Mouse (Mus musculus): ENCODE measurements around the gene Pafah1b1. TPM values are rescaled to one million over a fixed set of nuclear protein-coding genes. Genes with fewer than 3 reads are reported as not detected.
A peak's percentile ranks its signal among the peaks of the same experiment; 100 is the strongest.

Gene Pafah1b1
- total and polyA plus RNA-seq, 2 experiments from 2014 or later = 64.1 to 248 TPM

DNA sequence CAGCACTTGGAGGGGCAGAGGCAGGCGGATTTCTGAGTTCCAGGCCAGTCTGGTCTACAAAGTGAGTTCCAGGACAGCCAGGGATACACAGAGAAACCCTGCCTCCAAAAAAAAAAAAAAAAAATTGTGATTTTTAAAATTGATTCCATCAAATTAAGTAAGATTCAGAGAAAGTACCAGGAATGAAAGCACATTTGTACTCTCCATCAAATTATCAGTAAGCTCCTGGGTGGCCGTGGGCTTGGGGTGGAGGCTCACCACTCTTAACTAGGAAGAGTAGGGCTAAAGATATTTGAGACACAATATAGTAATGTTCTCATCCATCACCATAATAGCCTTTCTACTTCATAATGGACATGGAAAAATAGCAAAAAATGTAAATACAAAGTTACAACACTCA, 3.3 kb downstream of the Pafah1b1 start:
- H3K27me3 ChIP-seq (ENCODE audit: insufficient read depth, low read length) = no peaks in the 10 kb centered on the region
- no peak for TF ChIP-seq CTCF (IDR thresholded peaks at IDR 0.05; ENCODE audit: low read depth)
- H3K36me3 ChIP-seq (ENCODE audit: insufficient read depth) = no peaks in the 10 kb centered on the region
- H3K27ac ChIP-seq (ENCODE audit: low read depth, low read length) = no peak overlapping the region
- DNase-seq (no peak), ATAC-seq (no peak)
- 56% methylated on average over 2 of the region's 2 CpGs for WGBS
- peaks cover 8% of the 10 kb centered on the region for H3K4me1 ChIP-seq (ENCODE audit: insufficient read depth)
- H3K9ac ChIP-seq = no peak overlapping the region
- no peaks in the 10 kb centered on the region for H3K9me3 ChIP-seq (ENCODE audit: low read length)
- peak overlapping the region; percentile 37 for H3K4me2 ChIP-seq (ENCODE audit: low read depth)
- no peak overlapping the region for H3K4me3 ChIP-seq (ENCODE audit: low read depth, low read length)

DNA sequence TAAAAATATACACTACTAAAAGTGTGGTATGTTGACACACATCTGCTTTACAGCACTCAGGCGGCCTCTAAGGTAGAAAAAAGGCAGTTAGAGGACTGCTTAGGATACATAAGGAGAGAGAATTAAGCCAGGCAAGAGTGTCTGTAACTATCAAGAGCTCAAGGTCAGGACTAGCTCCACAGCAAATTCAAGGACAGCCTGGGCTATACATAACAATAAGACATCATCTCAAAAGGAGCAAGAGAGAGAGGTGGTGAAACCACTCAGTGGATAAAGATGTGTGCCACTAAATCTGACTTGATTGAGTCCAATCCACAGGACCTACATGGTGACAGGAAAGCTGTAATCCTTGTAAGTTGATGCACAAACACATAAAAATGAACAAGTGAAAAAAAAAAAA, 3.8 kb downstream of the Pafah1b1 start:
- no peaks in the 10 kb centered on the region for H3K36me3 ChIP-seq (ENCODE audit: insufficient read depth)
- 74% methylated on average over 1 of the region's 1 CpGs for WGBS

DNA sequence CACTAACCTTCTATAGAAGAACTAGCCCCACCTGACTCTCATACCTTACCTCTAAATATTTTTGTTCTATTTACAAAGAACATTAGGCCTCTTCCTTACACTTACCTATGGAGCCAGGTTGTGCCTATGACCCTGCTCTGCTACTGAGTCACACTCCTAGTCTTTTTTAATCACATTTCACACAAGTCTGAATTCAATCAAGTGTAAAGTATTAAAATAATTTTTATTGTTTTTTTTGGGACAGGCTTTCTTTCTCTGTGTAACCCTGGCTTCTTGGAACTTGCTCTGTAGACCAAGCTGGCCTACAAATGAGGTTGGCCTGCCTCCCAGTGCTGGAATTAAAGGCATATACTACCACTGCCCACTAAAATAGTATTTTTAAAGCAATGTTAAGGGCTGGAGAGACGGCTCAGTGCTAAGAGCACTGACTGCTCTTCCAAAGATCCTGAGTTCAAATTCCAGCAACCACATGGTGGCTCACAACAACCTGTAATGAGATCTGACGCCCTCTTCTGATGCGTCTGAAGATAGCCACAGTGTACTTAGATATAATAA, 8.4 kb downstream of the Pafah1b1 start:
- Histone ChIP-seq H3K9me3 (ENCODE audit: low read length) (no peaks in the 10 kb centered on the region), H3K9ac (no peak overlapping the region), H3K27me3 (ENCODE audit: insufficient read depth, low read length) (no peaks in the 10 kb centered on the region), H3K36me3 (ENCODE audit: insufficient read depth) (no peaks in the 10 kb centered on the region), H3K4me3 (ENCODE audit: low read depth, low read length) (no peak overlapping the region), H3K27ac (ENCODE audit: low read depth, low read length) (no peak overlapping the region), H3K4me1 (ENCODE audit: insufficient read depth) (peaks cover 4% of the 10 kb centered on the region; the same call in 1 of the 2 replicates), H3K4me2 (ENCODE audit: low read depth) (no peak overlapping the region)
- WGBS = 72% methylated on average over 3 of the region's 3 CpGs
- no peak for TF ChIP-seq CTCF (IDR thresholded peaks at IDR 0.05; ENCODE audit: low read depth)
- no peak for ATAC-seq
- no peak for DNase-seq

More for the DNA sequence above, 3.8 kb downstream of the Pafah1b1 start:
- Histone ChIP-seq H3K27me3 (ENCODE audit: insufficient read depth, low read length) (no peaks in the 10 kb centered on the region), H3K9me3 (ENCODE audit: low read length) (no peaks in the 10 kb centered on the region), H3K4me2 (ENCODE audit: low read depth) (peak overlapping the region; percentile 37), H3K27ac (ENCODE audit: low read depth, low read length) (no peak overlapping the region), H3K4me1 (ENCODE audit: insufficient read depth) (peaks cover 8% of the 10 kb centered on the region), H3K4me3 (ENCODE audit: low read depth, low read length) (no peak overlapping the region), H3K9ac (no peak overlapping the region)
- no peak for ATAC-seq
- no peak for TF ChIP-seq CTCF (IDR thresholded peaks at IDR 0.05; ENCODE audit: low read depth)
- no peak for DNase-seq

DNA sequence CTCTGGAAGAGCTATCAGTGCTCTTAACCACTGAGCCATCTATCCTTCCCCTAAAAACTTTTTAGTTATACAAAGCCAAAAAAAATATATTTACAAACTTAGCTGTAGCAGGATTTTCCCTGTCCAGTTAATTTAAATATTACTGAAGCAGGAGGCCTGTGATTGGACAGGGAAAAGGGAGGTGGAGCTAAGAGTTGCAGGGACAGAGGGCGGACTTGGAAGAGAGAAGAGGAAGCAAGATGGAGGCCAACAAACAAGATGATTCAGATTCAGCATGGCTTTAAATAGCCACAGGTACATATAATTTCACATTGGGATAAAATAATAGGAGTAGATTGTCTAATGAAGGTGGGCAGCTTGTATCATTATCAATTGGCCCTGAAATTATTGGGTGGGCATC, 13.8 kb downstream of the Pafah1b1 start:
- TF ChIP-seq CTCF (IDR thresholded peaks at IDR 0.05; ENCODE audit: low read depth) = no peak
- ATAC-seq (no peak), DNase-seq (no peak)
- no peaks in the 10 kb centered on the region; the same call in 1 of the 2 replicates for H3K4me1 ChIP-seq (ENCODE audit: insufficient read depth)
- H3K9me3 ChIP-seq (ENCODE audit: low read length) = no peaks in the 10 kb centered on the region
- H3K4me2 ChIP-seq (ENCODE audit: low read depth) = no peak overlapping the region
- no peaks in the 10 kb centered on the region for H3K27me3 ChIP-seq (ENCODE audit: insufficient read depth, low read length)
- 93% methylated on average over 1 of the region's 1 CpGs for WGBS
- no peak overlapping the region for H3K9ac ChIP-seq
- no peak overlapping the region for H3K4me3 ChIP-seq (ENCODE audit: low read depth, low read length)
- H3K36me3 ChIP-seq (ENCODE audit: insufficient read depth) = no peaks in the 10 kb centered on the region
- H3K27ac ChIP-seq (ENCODE audit: low read depth, low read length) = no peak overlapping the region

DNA sequence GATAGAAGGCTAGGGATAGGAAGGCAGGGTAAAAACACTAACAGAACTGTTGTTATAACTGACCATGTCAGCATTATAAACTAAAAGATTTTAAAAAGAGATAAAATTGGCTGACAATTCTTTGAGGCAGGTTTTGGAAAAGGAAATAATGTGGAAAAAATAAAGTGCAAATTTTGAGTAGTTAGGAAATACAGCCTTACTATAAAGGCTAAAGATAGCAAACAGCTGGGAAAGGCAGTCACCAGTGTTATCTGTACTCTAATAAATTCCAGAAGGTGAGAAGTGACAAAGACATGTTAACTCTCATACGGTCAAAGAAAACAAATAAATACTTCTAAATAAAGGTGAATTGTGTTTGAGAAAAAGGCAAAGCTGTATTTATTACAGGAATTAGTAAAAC, 15.7 kb downstream of the Pafah1b1 start:
- no peaks in the 10 kb centered on the region for H3K27me3 ChIP-seq (ENCODE audit: insufficient read depth, low read length)
- H3K9ac ChIP-seq = no peak overlapping the region
- no peaks in the 10 kb centered on the region for H3K9me3 ChIP-seq (ENCODE audit: low read length)
- no peak overlapping the region for H3K4me3 ChIP-seq (ENCODE audit: low read depth, low read length)
- no peak overlapping the region for H3K4me2 ChIP-seq (ENCODE audit: low read depth)
- no peaks in the 10 kb centered on the region; the same call in 1 of the 2 replicates for H3K4me1 ChIP-seq (ENCODE audit: insufficient read depth)
- H3K27ac ChIP-seq (ENCODE audit: low read depth, low read length) = no peak overlapping the region
- H3K36me3 ChIP-seq (ENCODE audit: insufficient read depth) = no peaks in the 10 kb centered on the region
- no peak for TF ChIP-seq CTCF (IDR thresholded peaks at IDR 0.05; ENCODE audit: low read depth)
- WGBS = 89% methylated on average over 1 of the region's 1 CpGs
- DNase-seq (no peak), ATAC-seq (no peak)

DNA sequence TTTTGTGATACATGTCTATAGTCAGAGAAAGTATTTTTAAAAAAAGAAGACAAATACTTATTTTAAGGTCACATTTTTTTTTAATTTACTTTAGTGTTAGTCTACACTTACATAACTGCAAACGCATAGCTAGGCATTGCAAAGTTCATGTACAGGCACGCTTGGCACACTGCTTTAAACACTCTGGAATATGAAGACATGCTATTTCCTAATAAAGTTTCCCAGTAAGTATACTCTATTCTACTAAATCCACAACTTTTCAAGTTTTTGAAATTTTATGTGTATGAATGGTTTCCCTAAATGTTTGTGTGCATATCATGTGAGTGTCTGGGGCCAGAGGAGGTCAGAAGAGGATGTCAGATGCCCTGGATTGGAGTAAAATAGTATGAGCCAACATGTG, 20.4 kb downstream of the Pafah1b1 start:
- Histone ChIP-seq H3K4me1 (ENCODE audit: insufficient read depth) (no peaks in the 10 kb centered on the region; the same call in 1 of the 2 replicates), H3K27ac (ENCODE audit: low read depth, low read length) (no peak overlapping the region), H3K27me3 (ENCODE audit: insufficient read depth, low read length) (no peaks in the 10 kb centered on the region), H3K4me3 (ENCODE audit: low read depth, low read length) (no peak overlapping the region), H3K4me2 (ENCODE audit: low read depth) (no peak overlapping the region), H3K9ac (no peak overlapping the region), H3K9me3 (ENCODE audit: low read length) (no peaks in the 10 kb centered on the region), H3K36me3 (ENCODE audit: insufficient read depth) (0 out of 2 replicates have a peak, but pooled peaks cover under 1% of the 10 kb centered on the region)
- no peak for TF ChIP-seq CTCF (IDR thresholded peaks at IDR 0.05; ENCODE audit: low read depth)
- DNase-seq (no peak), ATAC-seq (no peak)
- WGBS = 92% methylated on average over 2 of the region's 2 CpGs

DNA sequence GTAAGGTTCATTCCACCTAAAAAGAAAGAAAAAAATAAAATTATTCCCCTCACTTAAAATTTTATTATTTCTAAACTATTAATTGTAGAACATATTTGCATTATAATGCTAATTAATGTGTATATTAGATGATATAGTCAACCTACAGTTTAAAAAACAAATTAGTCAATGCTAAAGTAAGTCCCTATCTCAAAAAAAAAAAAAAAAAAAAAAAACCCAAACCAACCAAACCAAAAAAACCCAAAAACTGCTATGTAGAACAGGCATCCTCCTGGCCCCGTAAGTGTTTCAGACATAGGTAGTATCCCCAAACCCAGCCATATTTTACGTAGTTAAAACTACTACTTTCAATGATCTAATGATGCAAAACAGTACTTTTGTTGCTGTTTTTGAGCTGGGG, 25.0 kb downstream of the Pafah1b1 start:
- Histone ChIP-seq H3K4me3 (ENCODE audit: low read depth, low read length) (no peak overlapping the region), H3K27ac (ENCODE audit: low read depth, low read length) (no peak overlapping the region), H3K4me2 (ENCODE audit: low read depth) (no peak overlapping the region), H3K9ac (no peak overlapping the region), H3K9me3 (ENCODE audit: low read length) (no peaks in the 10 kb centered on the region), H3K27me3 (ENCODE audit: insufficient read depth, low read length) (no peaks in the 10 kb centered on the region), H3K4me1 (ENCODE audit: insufficient read depth) (no peaks in the 10 kb centered on the region), H3K36me3 (ENCODE audit: insufficient read depth) (peaks cover 7% of the 10 kb centered on the region)
- WGBS = 100% methylated on average over 2 of the region's 2 CpGs
- no peak for TF ChIP-seq CTCF (IDR thresholded peaks at IDR 0.05; ENCODE audit: low read depth)
- ATAC-seq = no peak
- DNase-seq = no peak

All from forebrain, postnatal 0 days (tissue).